Mouse (Mus musculus) cerebellum, adult 11-12 months (tissue): ENCODE measurements at regions not wholly inside any gene's neighbourhood (a gene's known extent, or its start where the extent isn't known, plus 50 kb on each side); places are given as distances from the start of the nearest gene placed in this dataset.
"Not testable (repeated sequence)": the region's sequence is repeated elsewhere in the genome, so short reads cannot be mapped to it uniquely, and the experiment has no call there.

Source experiments
- DNase-seq: peaks from one replicate; pipeline ENCODE4 v3.0.0; 2022

DNA sequence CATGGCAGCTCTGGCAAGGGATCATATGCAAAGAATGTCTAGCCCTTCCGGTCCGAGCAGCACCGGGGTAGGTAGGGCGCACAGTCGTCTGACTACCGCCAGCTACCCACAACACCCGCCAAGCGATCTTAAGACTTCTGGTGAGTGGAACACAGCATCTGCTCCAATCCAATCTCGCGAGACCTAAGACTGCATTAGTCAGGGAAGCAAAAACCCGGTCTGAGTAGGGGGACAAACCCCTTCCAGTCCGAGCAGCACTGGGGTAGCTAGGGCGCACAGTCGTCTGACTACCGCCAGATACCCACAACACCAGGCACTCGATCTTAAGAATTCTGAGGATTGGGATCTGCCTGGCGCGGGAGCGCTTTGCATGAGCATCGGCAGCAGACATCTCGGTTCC is 57.1 kb downstream of the Nap1l2 start:
- not testable (repeated sequence) for DNase-seq

DNA sequence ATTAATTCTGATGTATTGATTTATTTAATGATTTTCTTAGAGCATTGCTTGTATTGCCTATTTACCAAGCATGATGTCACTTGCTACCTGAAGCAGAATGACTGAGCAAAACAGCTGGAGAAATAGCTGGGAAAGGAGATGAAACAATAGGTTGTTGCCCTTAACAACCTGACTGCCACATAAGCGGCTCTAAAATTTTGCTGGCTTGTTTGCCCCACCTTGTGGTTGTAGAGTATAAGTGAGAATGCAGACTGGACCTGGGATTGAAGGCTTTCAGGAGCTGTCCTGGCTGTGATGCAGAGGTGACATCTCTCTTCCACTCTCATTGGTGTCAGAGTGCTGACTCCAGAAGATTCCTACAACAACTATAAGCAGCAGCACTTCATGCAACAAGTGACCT is 77.3 kb downstream of the Nap1l2 start:
- DNase-seq: peak; percentile 7

DNA sequence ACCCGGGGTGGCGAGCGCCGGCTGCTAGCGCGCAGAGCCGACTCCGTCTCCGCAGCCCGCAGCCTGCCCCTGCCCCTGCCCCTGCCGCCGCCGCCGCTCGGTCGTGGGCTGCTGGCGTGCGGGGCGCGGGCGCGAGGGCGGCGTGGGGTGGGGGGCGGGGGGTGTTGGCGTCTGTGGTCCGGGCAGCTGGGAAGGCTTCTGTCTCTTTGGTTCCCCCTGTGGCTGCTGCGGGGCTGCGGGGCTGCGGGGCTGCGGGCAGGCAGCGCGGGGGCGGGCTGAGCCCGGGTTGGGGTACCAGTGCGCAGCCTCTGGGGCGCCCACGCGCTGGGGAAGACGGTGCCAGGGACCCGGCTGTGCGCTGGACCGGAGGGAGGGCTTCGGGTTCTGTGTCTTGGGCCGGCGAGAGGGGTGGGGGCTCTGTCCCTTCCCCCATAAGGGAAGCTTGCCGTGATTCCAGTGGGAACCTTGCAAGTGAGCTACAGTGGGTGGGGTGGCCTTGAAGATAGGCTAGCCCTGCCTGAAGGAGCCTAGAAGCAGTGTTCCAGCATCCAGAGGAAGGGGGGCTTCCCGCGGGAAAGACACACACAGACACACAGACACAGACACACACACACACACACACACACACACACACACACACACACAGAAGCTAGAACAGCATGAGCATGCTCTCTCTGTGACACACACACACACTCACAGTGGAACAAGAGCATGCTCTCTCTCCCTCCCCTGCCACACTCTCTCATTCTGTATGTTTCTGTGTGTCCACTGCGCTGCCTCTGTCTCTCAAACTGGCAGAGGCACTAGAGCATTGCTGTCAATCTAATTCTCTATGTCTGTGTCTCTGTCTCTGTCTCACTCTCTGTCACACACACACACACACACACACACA is 118.5 kb downstream of the Nap1l2 start:
- DNase-seq: peak; percentile 2

DNA sequence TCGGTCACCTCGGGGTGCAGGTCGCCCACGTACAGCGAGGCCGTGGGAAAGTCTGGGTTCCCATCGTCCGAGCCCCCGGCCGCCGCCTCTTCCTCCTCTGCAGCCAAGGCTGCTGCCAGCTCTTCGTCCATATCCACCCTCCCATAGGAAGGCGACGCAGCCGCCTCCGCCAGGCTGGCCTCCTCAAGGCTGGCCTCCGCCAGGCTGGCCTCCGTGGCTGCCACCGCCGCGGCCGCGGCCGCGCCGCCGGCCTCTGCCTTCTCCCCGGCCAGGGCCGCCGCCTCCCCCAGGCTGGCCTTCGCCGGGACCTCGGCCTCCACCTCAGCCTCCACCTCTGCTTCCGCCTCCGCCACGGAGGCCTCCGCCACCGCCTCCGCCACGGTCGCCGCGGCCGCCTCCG is 119.3 kb downstream of the Nap1l2 start:
- DNase-seq: not testable (repeated sequence)

DNA sequence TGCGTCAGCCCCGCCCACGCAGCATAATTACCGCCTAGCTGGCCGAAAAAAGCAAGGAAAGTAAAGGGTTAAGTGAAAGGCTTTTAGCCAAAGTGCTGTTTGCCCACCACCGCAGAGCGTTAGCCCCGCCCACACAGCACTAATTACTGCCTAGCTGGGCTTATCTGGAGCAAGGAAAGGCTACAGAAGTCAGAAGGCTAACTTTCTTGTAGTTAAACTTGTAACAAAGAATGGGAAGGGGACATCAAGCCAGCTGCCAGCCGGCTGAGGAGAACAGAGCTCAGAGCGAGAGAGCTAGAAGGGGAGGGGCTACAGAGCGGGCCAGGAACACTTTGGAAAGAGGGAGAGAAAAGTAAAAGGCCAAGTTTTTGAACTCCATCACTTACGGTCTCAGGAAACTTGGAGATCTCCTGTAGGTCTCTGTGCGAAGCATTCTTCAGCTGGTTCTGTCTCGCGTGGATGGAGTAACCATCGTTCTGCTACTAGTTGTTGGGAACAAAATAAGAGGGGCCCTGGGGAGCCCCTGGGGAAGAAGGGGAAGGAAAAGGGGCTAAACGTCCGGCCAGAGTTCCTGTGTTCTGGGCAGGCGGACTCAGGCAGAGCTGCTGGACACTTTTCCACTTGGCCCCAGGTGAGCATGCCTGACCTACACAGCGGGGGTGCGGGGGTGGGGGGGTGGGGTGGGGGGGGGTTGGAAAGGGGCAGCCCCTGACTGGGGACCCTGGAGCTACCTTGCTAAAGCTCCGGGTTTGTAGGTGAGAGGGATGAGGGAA is 98.3 kb downstream of the 1700018G05Rik start:
- no peak for DNase-seq

DNA sequence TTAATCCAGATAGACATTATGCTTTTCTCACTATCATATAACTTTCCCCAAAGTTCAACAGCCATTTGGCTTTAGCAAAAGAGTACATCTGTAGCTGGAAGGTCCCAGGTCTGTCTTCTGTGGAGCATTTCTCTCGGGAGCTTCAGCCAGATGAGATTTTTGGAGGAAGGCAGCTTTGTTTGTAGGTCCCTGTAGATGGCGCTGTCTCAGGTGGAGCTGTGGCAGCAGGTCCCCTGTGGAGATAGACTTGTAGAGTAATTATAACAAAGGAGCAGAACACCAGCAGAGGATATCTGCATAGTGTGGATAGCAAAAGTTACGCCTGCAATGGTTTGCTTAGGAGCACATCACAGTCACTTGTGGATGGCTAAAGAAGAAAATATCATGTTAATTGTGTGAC is 97.3 kb downstream of the 1700018G05Rik start:
- peak; percentile 4 for DNase-seq

DNA sequence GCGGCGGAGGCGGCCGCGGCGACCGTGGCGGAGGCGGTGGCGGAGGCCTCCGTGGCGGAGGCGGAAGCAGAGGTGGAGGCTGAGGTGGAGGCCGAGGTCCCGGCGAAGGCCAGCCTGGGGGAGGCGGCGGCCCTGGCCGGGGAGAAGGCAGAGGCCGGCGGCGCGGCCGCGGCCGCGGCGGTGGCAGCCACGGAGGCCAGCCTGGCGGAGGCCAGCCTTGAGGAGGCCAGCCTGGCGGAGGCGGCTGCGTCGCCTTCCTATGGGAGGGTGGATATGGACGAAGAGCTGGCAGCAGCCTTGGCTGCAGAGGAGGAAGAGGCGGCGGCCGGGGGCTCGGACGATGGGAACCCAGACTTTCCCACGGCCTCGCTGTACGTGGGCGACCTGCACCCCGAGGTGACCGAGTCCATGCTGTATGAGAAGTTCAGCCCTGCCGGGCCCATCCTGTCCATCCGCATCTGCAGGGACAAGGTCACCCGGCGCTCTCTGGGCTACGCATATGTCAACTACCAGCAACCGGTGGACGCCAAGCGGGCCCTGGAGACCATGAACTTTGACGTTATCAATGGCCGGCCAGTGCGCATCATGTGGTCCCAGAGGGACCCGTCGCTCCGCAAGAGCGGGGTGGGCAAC is 85.4 kb downstream of the 1700018G05Rik start:
- DNase-seq: not testable (repeated sequence)

DNA sequence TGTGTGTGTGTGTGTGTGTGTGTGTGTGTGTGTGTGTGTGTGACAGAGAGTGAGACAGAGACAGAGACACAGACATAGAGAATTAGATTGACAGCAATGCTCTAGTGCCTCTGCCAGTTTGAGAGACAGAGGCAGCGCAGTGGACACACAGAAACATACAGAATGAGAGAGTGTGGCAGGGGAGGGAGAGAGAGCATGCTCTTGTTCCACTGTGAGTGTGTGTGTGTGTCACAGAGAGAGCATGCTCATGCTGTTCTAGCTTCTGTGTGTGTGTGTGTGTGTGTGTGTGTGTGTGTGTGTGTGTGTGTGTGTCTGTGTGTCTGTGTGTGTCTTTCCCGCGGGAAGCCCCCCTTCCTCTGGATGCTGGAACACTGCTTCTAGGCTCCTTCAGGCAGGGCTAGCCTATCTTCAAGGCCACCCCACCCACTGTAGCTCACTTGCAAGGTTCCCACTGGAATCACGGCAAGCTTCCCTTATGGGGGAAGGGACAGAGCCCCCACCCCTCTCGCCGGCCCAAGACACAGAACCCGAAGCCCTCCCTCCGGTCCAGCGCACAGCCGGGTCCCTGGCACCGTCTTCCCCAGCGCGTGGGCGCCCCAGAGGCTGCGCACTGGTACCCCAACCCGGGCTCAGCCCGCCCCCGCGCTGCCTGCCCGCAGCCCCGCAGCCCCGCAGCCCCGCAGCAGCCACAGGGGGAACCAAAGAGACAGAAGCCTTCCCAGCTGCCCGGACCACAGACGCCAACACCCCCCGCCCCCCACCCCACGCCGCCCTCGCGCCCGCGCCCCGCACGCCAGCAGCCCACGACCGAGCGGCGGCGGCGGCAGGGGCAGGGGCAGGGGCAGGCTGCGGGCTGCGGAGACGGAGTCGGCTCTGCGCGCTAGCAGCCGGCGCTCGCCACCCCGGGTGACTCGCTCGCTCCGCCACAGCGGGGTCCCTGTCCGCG is 84.4 kb downstream of the 1700018G05Rik start:
- DNase-seq: not testable (repeated sequence)

DNA sequence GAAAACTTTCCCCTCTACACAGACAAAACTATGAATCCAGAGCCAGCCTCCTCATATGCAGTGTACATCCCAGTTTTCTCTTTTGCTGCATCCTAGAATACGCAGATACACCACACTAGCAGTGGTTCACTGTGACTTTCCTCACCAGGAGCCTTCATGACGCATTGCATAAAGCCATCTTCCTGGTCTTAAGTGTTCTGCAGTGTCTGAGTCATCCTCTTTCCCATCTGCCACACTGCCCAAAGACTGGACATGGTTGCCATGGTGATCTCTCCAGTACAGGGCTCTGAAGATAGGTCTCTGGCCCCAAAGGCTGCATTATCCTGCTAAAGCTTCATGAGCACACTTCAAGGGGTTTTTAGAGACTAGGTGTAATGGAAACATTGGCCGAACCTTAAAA is 65.8 kb downstream of the 1700018G05Rik start:
- DNase-seq: not testable (repeated sequence)
